Mouse (Mus musculus) heart, postnatal 0 days (tissue): Measurements from ENCODE around the gene Vav3. TPM values are rescaled to one million over a fixed set of nuclear protein-coding genes. Genes with fewer than 3 reads are reported as not detected.

Experiments used
- ATAC-seq: fragments of 200-750 bp; cut with Nextera tagmentation; 2 replicates; pipeline ENCODE4 v1.8.0; 2017; ENCODE audit warnings: low read depth, moderate number of reproducible peaks, moderate library complexity; ENCODE audit not compliant: insufficient read depth
- DNase-seq: peaks from one replicate; pipeline ENCODE4 v3.0.0-alpha.2; 2016; ENCODE audit warnings: low spot score
- H3K27ac ChIP-seq: fragments of 300-500 bp; sonication (generic); 2 replicates; pipeline ENCODE4 v1.5.1; 2014; ENCODE audit warnings: low read depth, mild to moderate bottlenecking
- H3K27me3 ChIP-seq: fragments of 300-500 bp; sonication (generic); 2 replicates; pipeline ENCODE4 v1.6.1; 2014; ENCODE audit warnings: low read length, mixed read lengths; ENCODE audit not compliant: control insufficient read depth, insufficient read depth
- H3K36me3 ChIP-seq: fragments of 300-500 bp; sonication (generic); replicated peaks from 2 replicates; pipeline ENCODE4 v1.6.1; 2014; ENCODE audit warnings: low read length, mixed read lengths; ENCODE audit not compliant: control insufficient read depth, insufficient read depth
- H3K4me1 ChIP-seq: fragments of 300-500 bp; sonication (generic); 2 replicates; pipeline ENCODE4 v1.6.1; 2014; ENCODE audit warnings: antibody characterized with exemption; ENCODE audit not compliant: control insufficient read depth, insufficient read depth
- H3K4me2 ChIP-seq: fragments of 300-500 bp; sonication (generic); 2 replicates; pipeline ENCODE4 v1.6.1; 2014; ENCODE audit warnings: low read depth, mild to moderate bottlenecking, low read length, moderate library complexity
- H3K4me3 ChIP-seq: fragments of 300-500 bp; sonication (generic); 2 replicates; pipeline ENCODE4 v1.5.1; 2014; ENCODE audit warnings: low read depth, low read length
- H3K9ac ChIP-seq: fragments of 300-500 bp; sonication (generic); replicated peaks from 2 replicates; pipeline ENCODE4 v1.6.1; 2014; ENCODE audit warnings: low read depth, low read length, mixed read lengths
- H3K9me3 ChIP-seq: fragments of 300-500 bp; sonication (generic); replicated peaks from 2 replicates; pipeline ENCODE4 v1.6.1; 2016; ENCODE audit warnings: low read length; ENCODE audit not compliant: control insufficient read depth
- CTCF ChIP-seq: IDR thresholded peaks from 2 replicates; pipeline ENCODE4 v1.5.1; 2016; ENCODE audit warnings: antibody characterized with exemption, control low read depth, low read depth
- EP300 ChIP-seq: IDR thresholded peaks from 2 replicates; pipeline ENCODE4 v1.6.1; 2016; ENCODE audit warnings: antibody characterized with exemption, low read depth
- WGBS: fragments of 180-500 bp; shearing (Covaris S2); extraction: QIAGEN DNeasy Blood & Tissue Kit; methylation state at CpG from one replicate; pipeline ENCODE4 v1.1.7; 2014; 5-methylcytosine and 5-hydroxymethylcytosine counted together
- polyA plus RNA-seq: library from polyadenylated mRNA; unstranded; fragments of >200 nt; fragmentation: Nextera tagmentation; extraction: Ambion mirVana; gene quantifications from 2 replicates; pipeline ENCODE4 v1.2.1, GENCODE M21; 2015
- total RNA-seq: library from RNA; depleted of rRNA; stranded (reverse); fragments of >200 nt; gene quantifications from 2 replicates; pipeline ENCODE4 v1.2.3, GENCODE M21; 2014; ENCODE audit warnings: low replicate concordance; rRNA removed

Gene Vav3
- total and polyA plus RNA-seq, 2 experiments from 2014 or later, result 5.1 to 25.0 TPM

GRCm38 (mm10) chr3:109731592-109732230 lies 391.3 kb downstream of the Vav3 start:
- H3K4me3 ChIP-seq, result no peak overlapping the region
- no peak overlapping the region for H3K9ac ChIP-seq
- no peak overlapping the region for H3K4me2 ChIP-seq
- ATAC-seq, result no peak
- no peak overlapping the region for H3K27ac ChIP-seq
- TF ChIP-seq EP300 (no peak), CTCF (no peak)
- DNase-seq, result no peak
- no peaks in the 10 kb centered on the region; the same call in 1 of the 2 replicates for H3K4me1 ChIP-seq
- H3K36me3 ChIP-seq, result no peaks in the 10 kb centered on the region
- H3K27me3 ChIP-seq, result no peaks in the 10 kb centered on the region
- WGBS, result 50% methylated on average over 5 of the region's 5 CpGs
- no peaks in the 10 kb centered on the region for H3K9me3 ChIP-seq

DNA sequence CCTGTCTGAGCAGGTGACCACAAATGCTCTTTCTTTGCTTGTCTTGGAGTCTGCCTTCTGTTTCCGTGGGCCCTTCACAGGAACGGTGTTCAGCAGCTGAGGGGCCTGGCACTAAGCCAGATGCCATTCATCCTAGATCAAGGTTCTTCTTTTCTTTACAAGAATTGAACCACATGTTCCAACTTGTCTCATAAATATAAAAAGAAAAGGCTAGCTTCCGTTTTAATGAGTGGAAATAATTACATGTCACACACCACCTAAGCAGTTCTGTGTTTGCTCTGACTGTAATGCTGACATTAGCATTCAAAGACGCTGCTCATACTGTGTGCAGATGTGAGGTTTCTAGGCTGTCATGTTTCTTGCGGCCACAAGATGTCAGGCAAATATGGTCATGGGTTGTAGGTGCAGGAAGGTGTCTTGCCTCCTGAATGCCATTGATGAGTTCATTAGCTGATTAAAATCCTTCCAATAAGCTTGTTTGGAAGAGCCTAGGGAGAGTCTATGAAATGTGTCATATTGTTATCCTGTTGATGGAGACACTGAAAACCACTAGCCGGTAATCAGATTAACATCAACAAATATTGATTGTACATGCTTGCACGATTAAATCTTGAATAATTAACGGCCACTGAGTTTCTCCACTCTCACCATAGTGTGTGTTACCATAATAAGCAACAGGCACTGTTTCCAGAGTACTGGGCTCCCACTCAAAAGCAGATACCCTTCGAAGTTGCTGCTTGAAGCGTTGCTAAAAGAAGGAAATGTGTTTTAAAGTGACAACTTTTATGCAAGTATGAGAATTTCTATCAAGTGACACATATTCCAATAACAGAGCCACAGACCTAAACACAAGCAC lies 392.1 kb downstream of the Vav3 start:
- Histone ChIP-seq H3K4me1 (no peaks in the 10 kb centered on the region; the same call in 1 of the 2 replicates), H3K27me3 (no peaks in the 10 kb centered on the region), H3K9ac (no peak overlapping the region), H3K9me3 (no peaks in the 10 kb centered on the region), H3K4me3 (no peak overlapping the region), H3K36me3 (no peaks in the 10 kb centered on the region), H3K4me2 (no peak overlapping the region), H3K27ac (no peak overlapping the region)
- WGBS, result 46% methylated on average over 10 of the region's 10 CpGs
- ATAC-seq, result no peak
- TF ChIP-seq CTCF, result peak; percentile 76
- TF ChIP-seq EP300, result no peak
- peak; percentile 11 for DNase-seq

Other genes starting within 250 kb of the Vav3 start
- gene Slc25a24, start 217.5 kb upstream of the Vav3 start, total RNA-seq, result 12.0 and 25.0 TPM in 2 replicates
- 9.8 and 11.1 TPM in 2 replicates for gene Slc25a24, start 217.5 kb upstream of the Vav3 start, polyA plus RNA-seq